Mouse (Mus musculus): ENCODE results near the gene Slc22a5.

DNA sequence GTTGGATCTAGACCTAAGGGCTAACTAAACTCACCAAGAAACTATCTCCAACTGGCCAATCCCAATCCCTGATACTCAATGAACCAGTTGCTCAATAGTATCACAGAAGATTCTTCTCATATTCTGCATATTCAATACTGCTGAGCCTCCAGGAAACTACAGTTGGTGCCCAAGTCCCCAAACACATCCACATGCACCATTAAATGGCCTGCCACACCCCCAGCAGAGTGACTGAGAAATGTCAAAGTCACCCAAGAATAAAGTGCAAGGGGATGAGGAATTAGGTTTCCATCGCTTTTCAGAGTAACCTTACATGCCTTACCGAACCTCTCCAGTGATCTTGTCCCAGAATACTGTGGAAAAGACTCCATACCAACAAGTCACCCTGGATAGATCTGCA lies 1.2 kb downstream of the Slc22a5 start:
- TF ChIP-seq EP300 (IDR thresholded peaks at IDR 0.05) (no peak), CTCF (IDR thresholded peaks at IDR 0.05) (no peak)
